Mouse (Mus musculus) kidney, adult 2 months (tissue): ENCODE measurements around the gene Snx29.

Experiments used
- CTCF ChIP-seq: fragments of 200-500 bp; conservative IDR thresholded peaks from 2 replicates; pipeline ENCODE4 v1.5.1; 2011; ENCODE audit warnings: low read depth, mild to moderate bottlenecking, control low read depth, low read length, moderate library complexity, mixed read lengths; ENCODE audit not compliant: insufficient read depth, insufficient read length
- POLR2A ChIP-seq: fragments of 200-500 bp; IDR thresholded peaks from one replicate; pipeline ENCODE4 v1.6.1; 2011; ENCODE audit warnings: low read depth, low read length, control low read depth

DNA sequence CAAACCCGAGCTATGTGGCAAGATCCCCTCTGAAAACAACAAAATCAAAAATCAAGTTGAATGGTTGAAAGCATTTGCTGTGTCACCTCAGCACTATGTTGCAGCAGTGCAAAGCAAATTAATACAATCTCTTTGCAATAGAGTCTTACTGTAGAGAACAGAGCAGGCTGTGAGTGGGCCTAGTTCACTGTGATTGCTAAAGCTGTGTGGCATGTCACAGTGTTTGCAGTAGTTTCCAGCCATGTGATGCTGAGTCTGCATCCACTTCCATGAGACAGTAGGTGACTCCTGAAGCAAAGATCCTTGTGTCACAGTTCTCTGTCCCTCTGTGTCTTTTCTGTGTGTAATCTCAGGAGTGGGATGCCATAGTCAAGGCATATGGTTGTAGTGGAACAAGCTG is 137.5 kb downstream of the Snx29 start:
- TF ChIP-seq CTCF = no peak
- no peak for TF ChIP-seq POLR2A
